Mouse (Mus musculus) kidney, postnatal 36 days (tissue): ENCODE results near the gene Ripply1.
"Not testable (repeated sequence)": the region's sequence is repeated elsewhere in the genome, so short reads cannot be mapped to it uniquely, and the experiment has no call there.

ENCODE experiments used
- DNase-seq, 2 experiments: peaks; one replicate each; pipeline ENCODE4 v3.0.0; 2021 to 2022; ENCODE audit warnings: mixed read lengths in 2 of 2

Ripply1 gene

GRCm38 (mm10) chrX:139779401-139779800 lies 2.8 kb downstream of the Ripply1 start:
- DNase-seq = no peak

- DNase-seq = no peak
Measured at GRCm38 (mm10) chrX:139778886-139779285, 3.3 kb downstream of the Ripply1 start.

GRCm38 (mm10) chrX:139777357-139777756 lies 4.8 kb downstream of the Ripply1 start:
- no peak for DNase-seq

- DNase-seq = peak; percentile 25 to 35
Measured at GRCm38 (mm10) chrX:139775084-139775612, 7.0 kb downstream of the Ripply1 start.

GRCm38 (mm10) chrX:139774309-139775083 lies 7.7 kb downstream of the Ripply1 start:
- peak; percentile 45 to 79 for DNase-seq

- DNase-seq = no peak
Measured at GRCm38 (mm10) chrX:139769975-139770637, 12.0 kb downstream of the Ripply1 start.

- DNase-seq = peak in 1 of 2 experiments; percentile 66
Measured at GRCm38 (mm10) chrX:139762546-139762945, 19.6 kb downstream of the Ripply1 start.

- DNase-seq = not testable (repeated sequence)
Measured at GRCm38 (mm10) chrX:139758634-139759033, 23.5 kb downstream of the Ripply1 start.

GRCm38 (mm10) chrX:139751855-139752254 lies 30.3 kb downstream of the Ripply1 start:
- peak; percentile 43 to 81 for DNase-seq

GRCm38 (mm10) chrX:139737066-139737465 lies 45.1 kb downstream of the Ripply1 start:
- DNase-seq = no peak

GRCm38 (mm10) chrX:139730541-139730940 lies 51.6 kb downstream of the Ripply1 start:
- DNase-seq = peak; percentile 39 to 54
